29 mouse cellular contexts compared by ENCODE assay signal in the genomic region with DNA sequence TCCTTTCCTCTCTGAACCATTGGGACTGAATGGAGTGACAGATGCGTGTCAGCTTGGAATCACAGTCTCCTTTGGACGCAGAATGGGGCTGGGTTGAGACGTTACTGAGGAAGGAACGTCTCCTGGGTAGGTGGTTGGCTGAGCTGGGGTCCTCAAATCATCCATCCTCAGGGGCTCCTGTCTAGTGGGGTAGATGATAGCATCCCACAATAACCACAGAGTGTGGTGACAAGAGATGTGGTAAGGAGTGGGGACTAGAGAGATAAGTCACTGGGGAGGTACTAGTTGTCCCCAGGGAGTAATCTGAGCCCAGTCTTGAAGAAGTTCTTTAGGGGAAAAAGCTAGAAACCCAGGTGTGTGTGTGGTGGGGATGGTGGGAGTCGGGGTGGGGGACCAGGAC. TPM values are rescaled to one million over a fixed set of nuclear protein-coding genes. Genes with fewer than 3 reads are reported as not detected.
DNase-seq lines count a peak whose midpoint lies in the region; ATAC-seq and TF ChIP-seq lines count a peak whose summit lies in the region.
"Had no signal": no experiment of that assay in that cellular context is flagged by ENCODE, and none has a peak within 500 bp of the region (broad histone marks: within the 10 kb centered on the region; RNA-seq: fewer than 3 reads in every experiment).

No protein-coding gene starts in this region.

- TF ChIP-seq CTCF in kidney, adult 2 months (conservative IDR thresholded peaks at IDR 0.05; ENCODE audit: insufficient read depth, insufficient read length, low read depth, low read length) = no peak
- TF ChIP-seq CTCF in liver, embryonic 14.5 days (IDR thresholded peaks at IDR 0.05; ENCODE audit: low read depth) = no peak

- H3K27ac ChIP-seq in kidney, adult 2 months (ENCODE audit: insufficient read depth, low read depth, low read length) = peak overlapping the region; percentile 61
- H3K27ac ChIP-seq in liver, embryonic 14.5 days = peak overlapping the region; percentile 88
- H3K27ac ChIP-seq in forebrain, embryonic 14.5 days (ENCODE audit: low read depth, low read length) = no peak overlapping the region
- no peak overlapping the region for H3K27ac ChIP-seq in hindbrain, embryonic 16.5 days (ENCODE audit: low read depth, low read length)
- H3K27ac ChIP-seq: hindbrain, embryonic 14.5 days; kidney, embryonic 15.5 days; layer of hippocampus, adult 2 months; midbrain, embryonic 13.5 days; neural tube, embryonic 13.5 days had no signal

- peak overlapping the region; percentile 66 for H3K9ac ChIP-seq in liver, embryonic 14.5 days (replicated peaks)
- no peak overlapping the region for H3K9ac ChIP-seq in forebrain, embryonic 14.5 days (ENCODE audit: low read length)
- no peak overlapping the region for H3K9ac ChIP-seq in hindbrain, embryonic 16.5 days (ENCODE audit: low read depth, low read length)
- H3K9ac ChIP-seq: heart, embryonic 12.5 days; hindbrain, embryonic 14.5 days; kidney, embryonic 15.5 days; midbrain, embryonic 13.5 days; neural tube, embryonic 13.5 days had no signal

- peak overlapping the region; percentile 34 for H3K4me2 ChIP-seq in liver, embryonic 14.5 days (ENCODE audit: low read depth)
- H3K4me2 ChIP-seq in forebrain, embryonic 14.5 days (ENCODE audit: low read length) = no peak overlapping the region
- no peak overlapping the region for H3K4me2 ChIP-seq in hindbrain, embryonic 16.5 days (ENCODE audit: low read length)
- H3K4me2 ChIP-seq: heart, embryonic 12.5 days; hindbrain, embryonic 14.5 days; kidney, embryonic 15.5 days; midbrain, embryonic 13.5 days; neural tube, embryonic 13.5 days had no signal

- no peaks in the 10 kb centered on the region for H3K36me3 ChIP-seq in kidney, adult 2 months (ENCODE audit: control insufficient read depth, insufficient read depth, low read length)
- H3K36me3 ChIP-seq in liver, embryonic 14.5 days (replicated peaks; ENCODE audit: control insufficient read depth, insufficient read depth, low read depth) = peaks cover 7% of the 10 kb centered on the region
- H3K36me3 ChIP-seq in forebrain, embryonic 14.5 days (ENCODE audit: control insufficient read depth, insufficient read depth, low read length) = no peaks in the 10 kb centered on the region
- H3K36me3 ChIP-seq in hindbrain, embryonic 16.5 days (ENCODE audit: control insufficient read depth, insufficient read depth, low read length) = no peaks in the 10 kb centered on the region
- H3K36me3 ChIP-seq: forebrain, embryonic 10.5 days; heart, embryonic 12.5 days; kidney, embryonic 15.5 days; midbrain, embryonic 13.5 days; neural tube, embryonic 13.5 days had no signal

- no peaks in the 10 kb centered on the region for H3K9me3 ChIP-seq in liver, embryonic 14.5 days (ENCODE audit: control insufficient read depth, low read length)
- no peaks in the 10 kb centered on the region for H3K9me3 ChIP-seq in forebrain, embryonic 14.5 days (replicated peaks; ENCODE audit: control insufficient read depth, low read length)
- no peaks in the 10 kb centered on the region for H3K9me3 ChIP-seq in hindbrain, embryonic 16.5 days (ENCODE audit: control insufficient read depth, low read length)
- H3K9me3 ChIP-seq: forebrain, embryonic 10.5 days; heart, embryonic 12.5 days; kidney, embryonic 15.5 days; megakaryocyte, embryonic 14.5 days; midbrain, embryonic 13.5 days; neural tube, embryonic 13.5 days had no signal

- no peak for TF ChIP-seq POLR2A in kidney, adult 2 months (IDR thresholded peaks at IDR 0.05; ENCODE audit: low read depth, low read length)

- peak; percentile 63 for TF ChIP-seq EP300 in liver, embryonic 14.5 days (IDR thresholded peaks at IDR 0.05; ENCODE audit: low read depth)

- intact Hi-C loops in gastrocnemius, postnatal 36 days (cut with DNase I) = no loop called here

- WGBS in kidney, adult 2 months = 91% methylated on average over 5 of the region's 5 CpGs
- WGBS in liver, embryonic 14.5 days (ENCODE audit: insufficient replicate concordance) = 26% methylated on average over 5 of the region's 5 CpGs
- 78% methylated on average over 5 of the region's 5 CpGs for WGBS in forebrain, embryonic 14.5 days
- 77% methylated on average over 5 of the region's 5 CpGs for WGBS in hindbrain, embryonic 16.5 days

- no peak overlapping the region for H3K4me3 ChIP-seq in kidney, adult 2 months (ENCODE audit: insufficient read depth, low read depth, low read length)
- H3K4me3 ChIP-seq in liver, embryonic 14.5 days (ENCODE audit: insufficient read depth in 1 of 2, low read depth in 2 of 2, low read length in 2 of 2) = no peak overlapping the region
- no peak overlapping the region for H3K4me3 ChIP-seq in forebrain, embryonic 14.5 days (ENCODE audit: low read depth, low read length)
- no peak overlapping the region for H3K4me3 ChIP-seq in hindbrain, embryonic 16.5 days (ENCODE audit: low read length)
- H3K4me3 ChIP-seq: forebrain, embryonic 10.5 days; heart, embryonic 12.5 days; kidney, embryonic 15.5 days; layer of hippocampus, adult 2 months; megakaryocyte, embryonic 14.5 days; midbrain, embryonic 13.5 days; neural tube, embryonic 13.5 days had no signal

- peaks cover 12% of the 10 kb centered on the region; the same call in 1 of the 2 replicates for H3K4me1 ChIP-seq in kidney, adult 2 months (ENCODE audit: control insufficient read depth, insufficient read depth, low read length)
- peaks cover 67 to 68% of the 10 kb centered on the region in 2 experiments for H3K4me1 ChIP-seq in liver, embryonic 14.5 days (replicated peaks; ENCODE audit: control insufficient read depth in 2 of 2, insufficient read depth in 2 of 2, low read length in 1 of 2)
- no peaks in the 10 kb centered on the region for H3K4me1 ChIP-seq in forebrain, embryonic 14.5 days (ENCODE audit: control insufficient read depth, insufficient read depth, low read length)
- no peaks in the 10 kb centered on the region for H3K4me1 ChIP-seq in hindbrain, embryonic 16.5 days (ENCODE audit: control insufficient read depth, insufficient read depth, low read depth, low read length)
- H3K4me1 ChIP-seq: midbrain, embryonic 13.5 days; neural tube, embryonic 13.5 days had no signal

- no peak for DNase-seq in kidney, adult 2 months
- no peak for DNase-seq in kidney, postnatal 25 days
- DNase-seq in liver, embryonic 14.5 days (ENCODE audit: low read depth in 3 of 3, low spot score in 3 of 3) = no peak
- no peak for DNase-seq in forebrain, embryonic 14.5 days (ENCODE audit: low spot score)
- DNase-seq in gastrocnemius, postnatal 36 days = no peak
- DNase-seq: adrenal gland, postnatal 14 days; B cell, adult 2 months; cerebellum, adult 11-12 months; cerebellum, postnatal 10 days; gastrocnemius, postnatal 10 days; heart, postnatal 10 days; kidney, adult 11 months; kidney, postnatal 36 days; lung, postnatal 36 days; thymus, adult 2 months; thymus, postnatal 36 days had no signal

- H3K27me3 ChIP-seq in kidney, adult 2 months (replicated peaks; ENCODE audit: control insufficient read depth, insufficient read depth, low read length) = no peaks in the 10 kb centered on the region
- H3K27me3 ChIP-seq in liver, embryonic 14.5 days (ENCODE audit: control insufficient read depth, insufficient read depth, low read length) = no peaks in the 10 kb centered on the region
- no peaks in the 10 kb centered on the region for H3K27me3 ChIP-seq in forebrain, embryonic 14.5 days (replicated peaks; ENCODE audit: control insufficient read depth, insufficient read depth, low read length)
- no peaks in the 10 kb centered on the region for H3K27me3 ChIP-seq in hindbrain, embryonic 16.5 days (replicated peaks; ENCODE audit: control insufficient read depth, insufficient read depth, low read length)

- peak; percentile 19; the same call in 1 of the 2 replicates for ATAC-seq in common myeloid progenitor, adult 5-6 weeks (replicated peaks; ENCODE audit: low read depth, poor library complexity, severe bottlenecking)
- ATAC-seq in liver, embryonic 14.5 days (ENCODE audit: insufficient read depth) = no peak
- ATAC-seq in forebrain, embryonic 14.5 days = no peak
- ATAC-seq in hindbrain, embryonic 16.5 days = no peak
- ATAC-seq: forebrain, embryonic 16.5 days; inflammation-experienced regulatory T-cells, adult 6 months; midbrain, embryonic 13.5 days had no signal

RNA-seq across cellular contexts. Expression of gene Slc4a1, which starts 2.3 kb away (rescaled TPM):
- 79.5 and 90.6 TPM in 2 replicates for polyA plus RNA-seq in kidney, adult 2 months (2012; rRNA removed)
- 0.78 and 2.9 TPM in 2 replicates for total RNA-seq in common myeloid progenitor, adult 5-6 weeks (2017)
- polyA plus RNA-seq in liver, embryonic 14.5 days (2012; rRNA removed) = 570 and 632 TPM in 2 replicates
- polyA plus RNA-seq in liver, embryonic 14.5 days (2014; fragmentation: Nextera tagmentation; extraction: Ambion mirVana) = 606 and 703 TPM in 2 replicates
- 1.8 and 2.1 TPM in 2 replicates for polyA plus RNA-seq in forebrain, embryonic 14.5 days (2014; fragmentation: Nextera tagmentation; extraction: Ambion mirVana)
- polyA plus RNA-seq in hindbrain, embryonic 16.5 days (2015; fragmentation: Nextera tagmentation; extraction: Ambion mirVana) = 1.4 and 3.2 TPM in 2 replicates
- total RNA-seq in gastrocnemius, postnatal 36 days (2021) = under 1 TPM in 1 of 2 experiments, not detected in 1; 0.31 TPM

RNA-seq across cellular contexts. Expression of gene Rundc3a, which starts 24.9 kb away (rescaled TPM):
- 2.6 and 3.4 TPM in 2 replicates for polyA plus RNA-seq in kidney, adult 2 months (2012; rRNA removed)
- 1.1 TPM in 1 of 2 replicates, not detected in the other for total RNA-seq in common myeloid progenitor, adult 5-6 weeks (2017)
- polyA plus RNA-seq in liver, embryonic 14.5 days (2012; rRNA removed) = 1.4 and 1.9 TPM in 2 replicates
- 1.0 and 1.2 TPM in 2 replicates for polyA plus RNA-seq in liver, embryonic 14.5 days (2014; fragmentation: Nextera tagmentation; extraction: Ambion mirVana)
- 115 and 125 TPM in 2 replicates for polyA plus RNA-seq in forebrain, embryonic 14.5 days (2014; fragmentation: Nextera tagmentation; extraction: Ambion mirVana)
- 127 and 136 TPM in 2 replicates for polyA plus RNA-seq in hindbrain, embryonic 16.5 days (2015; fragmentation: Nextera tagmentation; extraction: Ambion mirVana)
- total RNA-seq in gastrocnemius, postnatal 36 days (2021) = not detected
- total RNA-seq: granulocyte monocyte progenitor cell, adult 5-6 weeks had no signal

RNA-seq across cellular contexts. Expression of gene Slc25a39, which starts 39.4 kb away (rescaled TPM):
- 1,128 and 1,486 TPM in 2 replicates for polyA plus RNA-seq in kidney, adult 2 months (2012; rRNA removed)
- total RNA-seq in common myeloid progenitor, adult 5-6 weeks (2017) = 24.6 and 35.4 TPM in 2 replicates
- polyA plus RNA-seq in liver, embryonic 14.5 days (2012; rRNA removed) = 167 and 187 TPM in 2 replicates
- 339 and 363 TPM in 2 replicates for polyA plus RNA-seq in liver, embryonic 14.5 days (2014; fragmentation: Nextera tagmentation; extraction: Ambion mirVana)
- polyA plus RNA-seq in forebrain, embryonic 14.5 days (2014; fragmentation: Nextera tagmentation; extraction: Ambion mirVana) = 145 and 149 TPM in 2 replicates
- polyA plus RNA-seq in hindbrain, embryonic 16.5 days (2015; fragmentation: Nextera tagmentation; extraction: Ambion mirVana) = 182 and 187 TPM in 2 replicates
- 10 to 100 TPM; 56.2 to 64.3 TPM for total RNA-seq in gastrocnemius, postnatal 36 days (2021)

RNA-seq across cellular contexts. Expression of gene Ubtf, which starts 48.8 kb away (rescaled TPM):
- polyA plus RNA-seq in kidney, adult 2 months (2012; rRNA removed) = 27.0 and 30.3 TPM in 2 replicates
- 173 and 184 TPM in 2 replicates for total RNA-seq in common myeloid progenitor, adult 5-6 weeks (2017)
- polyA plus RNA-seq in liver, embryonic 14.5 days (2012; rRNA removed) = 19.9 and 34.7 TPM in 2 replicates
- polyA plus RNA-seq in liver, embryonic 14.5 days (2014; fragmentation: Nextera tagmentation; extraction: Ambion mirVana) = 42.5 and 48.8 TPM in 2 replicates
- 74.5 and 91.0 TPM in 2 replicates for polyA plus RNA-seq in forebrain, embryonic 14.5 days (2014; fragmentation: Nextera tagmentation; extraction: Ambion mirVana)
- polyA plus RNA-seq in hindbrain, embryonic 16.5 days (2015; fragmentation: Nextera tagmentation; extraction: Ambion mirVana) = 70.4 and 76.8 TPM in 2 replicates
- 10 to 100 TPM; 29.1 to 37.7 TPM for total RNA-seq in gastrocnemius, postnatal 36 days (2021)

Comparison
In these comparisons a context has a peak if more than half of its experiments do, and no peak if none do; other contexts are left out.
1. H3K27ac ChIP-seq: peak in kidney, adult 2 months (single experiment) and liver, embryonic 14.5 days (single experiment); none in forebrain, embryonic 14.5 days (single experiment) and hindbrain, embryonic 16.5 days (single experiment).
2. RNA of gene Slc4a1, which starts 2.3 kb away (polyA plus RNA-seq): 570 to 703 TPM in liver, embryonic 14.5 days and 79.5 to 90.6 TPM in kidney, adult 2 months; 1.8 to 2.1 TPM in forebrain, embryonic 14.5 days and 1.4 to 3.2 TPM in hindbrain, embryonic 16.5 days; every median in the first group is over 10 times any median in the second.
3. RNA of gene Rundc3a, which starts 24.9 kb away (polyA plus RNA-seq): 127 to 136 TPM in hindbrain, embryonic 16.5 days and 115 to 125 TPM in forebrain, embryonic 14.5 days; 2.6 to 3.4 TPM in kidney, adult 2 months and 1.0 to 1.9 TPM in liver, embryonic 14.5 days; every median in the first group is over 10 times any median in the second.